Mouse (Mus musculus): ENCODE measurements around the gene Cntn1.
"Not testable (repeated sequence)": the region's sequence is repeated elsewhere in the genome, so short reads cannot be mapped to it uniquely, and the experiment has no call there.

The Cntn1 gene

DNA sequence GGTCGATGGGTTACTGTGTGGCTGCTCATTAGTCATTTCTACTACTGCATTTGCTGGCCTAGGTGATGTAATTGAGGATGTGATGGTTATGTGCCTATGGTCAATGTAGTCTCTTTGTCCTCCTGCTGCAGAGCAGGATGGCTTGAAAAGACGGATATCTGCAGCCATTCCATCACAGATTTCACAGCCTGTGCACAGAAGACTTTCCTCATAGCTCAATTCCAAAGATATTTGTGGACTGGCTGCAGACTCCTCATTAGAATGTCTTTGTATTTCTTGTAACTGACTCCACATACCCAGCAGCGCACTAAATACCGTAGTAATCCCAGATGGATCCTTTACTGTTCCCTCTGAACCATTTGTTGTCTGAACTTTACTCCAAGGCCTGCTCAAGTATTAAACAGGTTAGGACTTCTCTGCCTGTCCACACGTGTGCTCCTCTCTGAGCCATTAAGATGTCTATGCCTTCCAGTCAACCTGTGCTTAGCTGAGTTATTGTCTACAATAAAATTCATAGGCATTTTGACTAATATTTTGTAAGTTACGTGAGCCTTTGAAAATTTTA, 220.9 kb downstream of the Cntn1 start:
- no peak for DNase-seq

- DNase-seq = no peak
Observed at GRCm38 (mm10) chr15:92276826-92277225, 225.9 kb downstream of the Cntn1 start.

DNA sequence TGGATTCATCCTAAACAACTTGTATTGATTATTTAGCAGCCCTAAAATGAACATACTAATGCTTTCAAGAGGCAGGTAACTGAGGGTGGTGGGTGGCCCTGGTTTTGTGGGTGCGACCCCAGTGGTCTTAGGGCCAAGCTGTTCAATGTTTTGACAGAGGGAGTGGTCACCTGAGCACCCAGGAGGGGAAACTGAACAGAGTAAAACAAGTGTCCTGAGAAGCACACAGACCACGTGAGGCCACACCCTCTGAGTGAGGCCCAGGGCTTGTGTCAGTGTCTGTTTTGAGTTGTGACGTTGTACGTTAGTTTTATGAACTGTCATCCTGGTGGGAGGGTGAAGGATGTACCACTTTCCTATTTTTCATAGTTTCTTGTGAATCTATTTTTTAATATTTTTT, 227.0 kb downstream of the Cntn1 start:
- DNase-seq = no peak

DNA sequence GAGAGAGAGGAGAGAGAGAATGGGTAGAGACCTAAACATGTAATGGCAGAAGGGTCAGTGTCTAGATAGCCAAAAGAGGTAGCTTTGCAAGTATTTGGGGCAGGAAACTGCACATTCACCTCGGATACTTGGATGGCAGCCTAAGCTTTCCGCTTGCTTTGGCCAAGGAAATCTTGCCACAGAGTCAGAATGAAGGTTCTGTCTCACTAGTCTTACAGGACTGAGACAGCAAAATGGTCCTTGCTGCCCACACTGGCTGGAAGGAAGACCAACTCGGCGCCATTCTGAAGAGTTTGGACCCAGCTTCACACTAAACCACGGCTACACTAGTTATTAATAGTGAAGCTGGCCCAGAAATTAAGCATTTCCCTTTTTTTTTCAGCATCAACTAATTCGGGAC, 230.0 kb downstream of the Cntn1 start:
- DNase-seq = peak in 1 of 2 experiments; percentile 15

DNA sequence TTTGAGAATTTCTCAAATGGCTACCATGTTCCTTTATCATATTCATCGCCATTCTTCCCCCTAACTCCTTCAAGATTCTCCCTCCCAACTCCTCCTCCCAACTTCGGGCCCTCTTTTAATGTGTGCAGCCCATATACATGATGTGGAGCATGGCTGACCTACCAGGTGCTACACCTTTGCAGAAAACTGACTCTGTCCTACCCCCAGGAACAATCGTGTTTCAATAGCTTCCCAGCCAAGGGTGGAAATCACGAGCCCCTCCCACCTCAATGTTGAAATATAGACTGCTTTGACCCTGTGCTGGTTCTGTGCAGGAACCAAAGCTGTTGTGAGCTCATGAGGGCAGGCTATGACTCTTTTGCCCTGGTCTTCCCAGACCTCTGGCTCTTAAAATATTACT, 236.7 kb downstream of the Cntn1 start:
- DNase-seq = no peak

DNA sequence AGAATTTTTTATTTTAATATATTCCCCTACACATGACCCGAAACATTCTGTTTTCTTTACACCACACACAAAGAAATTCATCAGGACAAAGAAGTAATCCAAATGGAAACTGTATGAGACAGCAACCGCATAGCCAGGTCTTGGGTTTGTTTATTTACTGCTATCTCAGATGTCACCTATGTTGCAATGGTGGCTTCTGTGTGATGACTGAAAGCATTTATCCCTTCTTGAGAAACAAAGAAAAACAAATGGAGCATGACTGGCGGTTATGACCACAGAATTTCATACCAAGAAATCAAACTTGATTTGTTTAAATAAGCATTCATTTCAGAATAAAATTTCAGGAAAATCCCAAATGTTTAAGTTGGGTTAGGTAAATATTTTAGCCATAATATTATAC, 245.5 kb downstream of the Cntn1 start:
- no peak for DNase-seq

GRCm38 (mm10) chr15:92302796-92303195, 251.8 kb downstream of the Cntn1 start:
- no peak for DNase-seq

GRCm38 (mm10) chr15:92304221-92304620, 253.3 kb downstream of the Cntn1 start:
- no peak for DNase-seq

GRCm38 (mm10) chr15:92321959-92322358, 271.0 kb downstream of the Cntn1 start:
- DNase-seq = no peak

DNA sequence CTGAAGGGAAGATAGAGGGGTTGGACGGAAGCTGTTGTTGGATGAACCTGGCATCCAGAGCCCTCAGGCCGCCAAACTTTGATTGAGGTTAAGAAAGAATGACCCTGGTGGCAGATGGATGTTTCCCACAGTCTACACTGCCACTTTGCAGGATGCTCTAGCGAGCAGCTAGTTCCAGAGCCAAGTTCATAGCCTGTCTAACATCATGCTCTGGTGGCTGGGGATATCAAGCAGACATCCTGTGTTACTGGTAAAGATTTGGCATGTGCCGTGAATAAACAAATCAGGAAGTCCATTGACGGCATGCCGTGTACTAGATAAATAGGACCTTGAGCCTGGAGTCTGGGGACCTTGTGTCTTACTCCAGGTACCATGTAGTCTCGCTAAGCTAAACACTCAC, 276.1 kb downstream of the Cntn1 start:
- no peak for DNase-seq

DNA sequence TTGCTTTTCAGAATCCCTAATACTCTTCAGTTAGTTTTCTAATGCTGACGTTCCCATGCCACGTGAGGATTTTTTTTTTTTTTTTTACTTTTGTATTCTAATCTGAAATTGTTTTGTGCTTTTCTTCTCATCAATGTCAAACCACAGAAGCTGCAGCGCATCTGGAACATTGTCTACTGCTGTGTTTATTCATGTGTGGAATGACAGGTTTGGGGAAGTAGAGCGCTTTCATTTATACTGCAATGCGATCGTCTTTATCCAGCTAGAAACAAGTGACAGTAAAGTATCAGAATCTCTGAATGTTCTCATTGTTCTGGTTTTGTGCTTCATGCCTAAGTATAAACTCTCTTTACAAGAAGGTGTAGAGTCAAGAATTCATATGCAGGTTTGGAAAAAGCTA, 289.3 kb downstream of the Cntn1 start:
- no peak for DNase-seq

DNA sequence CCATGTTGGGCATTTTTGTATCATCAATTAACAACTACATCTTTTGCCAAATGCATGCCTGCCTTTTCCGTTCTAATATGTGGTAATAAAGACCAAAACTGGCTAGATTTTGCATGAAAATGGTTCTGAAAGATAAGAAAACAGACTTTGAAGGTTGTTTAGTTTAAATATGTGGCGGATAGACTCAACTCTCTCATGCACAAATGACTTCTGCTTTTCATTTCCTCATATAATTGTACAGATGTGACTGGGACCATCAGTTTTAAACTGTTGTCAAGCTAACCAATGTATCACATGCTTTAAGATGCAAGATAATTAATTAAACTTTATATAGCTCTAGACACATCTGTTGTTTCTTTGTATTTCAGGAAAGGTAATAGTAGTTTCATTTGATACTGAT, 290.5 kb downstream of the Cntn1 start:
- DNase-seq = no peak

GRCm38 (mm10) chr15:92344136-92344869, 293.3 kb downstream of the Cntn1 start:
- no peak for DNase-seq

DNA sequence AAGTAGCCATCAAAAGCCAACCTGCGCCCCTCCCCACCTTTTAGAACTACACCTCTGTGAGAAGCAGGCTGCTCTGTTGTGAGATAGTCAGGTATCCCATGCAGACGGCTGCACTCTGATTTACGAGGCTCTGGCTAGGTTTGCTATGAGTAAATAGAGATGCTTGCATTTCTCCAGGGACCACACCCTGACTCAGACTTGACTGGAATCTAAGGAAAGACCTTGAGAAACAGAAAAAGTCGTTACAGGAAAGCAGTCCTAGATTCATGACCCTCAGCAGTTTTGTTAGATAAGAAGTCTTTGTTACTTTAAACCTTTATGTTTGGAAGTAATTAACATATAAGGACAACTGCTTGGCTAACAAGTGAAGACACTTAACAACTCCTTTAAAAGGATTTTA, 296.5 kb downstream of the Cntn1 start:
- DNase-seq = no peak

GRCm38 (mm10) chr15:92347902-92348301, 296.9 kb downstream of the Cntn1 start:
- no peak for DNase-seq

- DNase-seq = not testable (repeated sequence)
Observed at GRCm38 (mm10) chr15:92348453-92348852, 297.5 kb downstream of the Cntn1 start.

DNA sequence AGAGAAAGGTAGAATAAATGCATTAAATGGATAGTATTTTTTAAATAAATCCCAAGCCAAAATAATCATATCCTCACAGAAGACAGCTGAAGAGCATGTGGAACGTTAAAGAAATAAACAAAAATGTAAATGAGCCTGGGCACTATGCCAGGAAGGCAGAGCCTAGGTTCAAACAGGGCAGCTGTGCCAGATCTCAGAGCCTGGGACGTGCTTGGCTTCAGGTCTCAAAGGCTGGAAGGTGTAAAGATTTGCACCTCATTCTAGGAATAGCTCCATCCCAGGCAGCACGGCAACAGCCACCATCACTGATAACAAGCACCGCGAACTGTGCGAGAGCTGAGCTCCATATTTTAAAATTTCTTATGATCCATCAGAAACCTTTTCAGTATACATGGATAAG, 313.2 kb downstream of the Cntn1 start:
- no peak for DNase-seq

- no peak for DNase-seq
Observed at GRCm38 (mm10) chr15:92364592-92364991, 313.6 kb downstream of the Cntn1 start.

Data from cerebellum, postnatal 36 days (tissue).